Mouse (Mus musculus): ENCODE data around the gene Hadha. TPM values are rescaled to one million over a fixed set of nuclear protein-coding genes. Genes with fewer than 3 reads are reported as not detected.

The Hadha gene
- 120 TPM for polyA plus RNA-seq (2017; shearing (Covaris generic))

GRCm38 (mm10) chr5:30154474-30155394, at the start of gene Hadha, which contains the start of gene Hadhb:
Gene Hadha, minus strand, starts transcription at chr5:30155162.
Gene Hadhb, plus strand, starts transcription at chr5:30155248.

GRCm38 (mm10) chr5:30105668-30106300, 49.2 kb downstream of the Hadha start, which contains the start of gene 3110082J24Rik:
Gene 3110082J24Rik, minus strand, starts transcription at chr5:30106086.

GRCm38 (mm10) chr5:30104841-30105667, 49.9 kb downstream of the Hadha start, which contains the start of gene Garem2:
Gene Garem2, plus strand, starts transcription at chr5:30105161.

GRCm38 (mm10) chr5:30072825-30073821, 81.8 kb downstream of the Hadha start, which contains the start of gene Tyms:
Gene Tyms, minus strand, starts transcription at chr5:30073617.

Other genes with a start within 250 kb of the Hadha start
- not detected for gene Il6, start 142.0 kb downstream of the Hadha start, polyA plus RNA-seq (2017; shearing (Covaris generic))
- 41.9 TPM for gene Tyms, start 81.5 kb downstream of the Hadha start, polyA plus RNA-seq (2017; shearing (Covaris generic))
- gene Garem2, start 50.0 kb downstream of the Hadha start, polyA plus RNA-seq (2017; shearing (Covaris generic)), result not detected
- gene 3110082J24Rik, start 49.1 kb downstream of the Hadha start, polyA plus RNA-seq (2017; shearing (Covaris generic)), result not detected
- gene Hadhb, start 86 bp upstream of the Hadha start, polyA plus RNA-seq (2017; shearing (Covaris generic)), result 226 TPM
- not detected for gene Adgrf3, start 50.6 kb upstream of the Hadha start, polyA plus RNA-seq (2017; shearing (Covaris generic))
- gene Selenoi, start 77.4 kb upstream of the Hadha start, polyA plus RNA-seq (2017; shearing (Covaris generic)), result 20.6 TPM
- 6.0 TPM for gene Drc1, start 126.2 kb upstream of the Hadha start, polyA plus RNA-seq (2017; shearing (Covaris generic))

All from CD4-positive, CD25-positive, alpha-beta regulatory T cell, adult 9 weeks (primary cell).